Mouse (Mus musculus) C2C12 (cell line): ENCODE results near the gene Stxbp5.

ENCODE experiments used
- CEBPB ChIP-seq: IDR thresholded peaks from one replicate; pipeline ENCODE4 v1.6.1; 2011; ENCODE audit warnings: low read depth, mild to moderate bottlenecking, control low read depth, moderate library complexity
- CTCF ChIP-seq: IDR thresholded peaks from one replicate; pipeline ENCODE4 v1.5.1; 2011; ENCODE audit not compliant: control insufficient read depth, insufficient read depth, insufficient read length
- FOSL1 ChIP-seq: IDR thresholded peaks from one replicate; pipeline ENCODE4 v1.8.0; 2011; ENCODE audit warnings: mild to moderate bottlenecking, low read length; ENCODE audit not compliant: poor library complexity, insufficient read depth, severe bottlenecking
- MAX ChIP-seq: IDR thresholded peaks from one replicate; pipeline ENCODE4 v1.6.1; 2011; ENCODE audit warnings: mild to moderate bottlenecking, control low read depth
- MYOD1 ChIP-seq: IDR thresholded peaks from one replicate; pipeline ENCODE4 v1.6.1; 2011; ENCODE audit warnings: low read depth; ENCODE audit not compliant: control insufficient read depth, insufficient read length
- MYOG ChIP-seq: IDR thresholded peaks from one replicate; pipeline ENCODE4 v1.6.1; 2011; ENCODE audit not compliant: control insufficient read depth, insufficient read length; ENCODE audit errors: extremely low read depth
- USF1 ChIP-seq: IDR thresholded peaks from one replicate; pipeline ENCODE4 v1.6.1; 2011; ENCODE audit warnings: low read depth, mild to moderate bottlenecking, control low read depth, moderate library complexity

- no peak for TF ChIP-seq CTCF
- TF ChIP-seq MAX = no peak
- no peak for TF ChIP-seq USF1
- TF ChIP-seq MYOG = no peak
- TF ChIP-seq CEBPB = no peak
- no peak for TF ChIP-seq MYOD1
- no peak for TF ChIP-seq FOSL1
Measured at GRCm38 (mm10) chr10:9720027-9720426, 180.9 kb downstream of the Stxbp5 start.
